Mouse (Mus musculus): ENCODE data around the gene Trim66. TPM values are rescaled to one million over a fixed set of nuclear protein-coding genes. Genes with fewer than 3 reads are reported as not detected.

Gene Trim66
- 0.04 and 0.05 TPM in 2 replicates for polyA plus RNA-seq (2015; fragmentation: Nextera tagmentation; extraction: Ambion mirVana)

DNA sequence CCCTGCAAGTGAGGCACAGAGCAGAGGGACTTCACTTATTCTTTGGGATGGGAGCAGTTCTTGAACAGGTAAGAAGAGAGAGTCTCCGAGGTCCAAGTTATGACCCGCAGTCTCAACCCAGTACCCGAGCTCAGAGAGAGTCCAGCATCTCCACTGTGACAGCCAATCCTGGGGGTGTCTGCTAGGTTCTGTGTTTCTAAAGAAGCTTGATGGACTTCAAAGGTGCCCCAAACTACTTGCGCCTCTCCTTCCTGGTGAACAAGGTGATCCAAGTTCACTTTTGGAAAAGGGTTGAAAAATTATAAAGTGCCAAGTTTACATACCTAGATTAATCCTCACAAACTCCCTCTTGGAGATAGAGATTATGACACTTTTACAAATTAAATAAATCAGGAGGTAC, at the start of gene Trim66:
Gene Trim66, minus strand, starts transcription at position 101 of the 400 bp plus-strand sequence.

DNA sequence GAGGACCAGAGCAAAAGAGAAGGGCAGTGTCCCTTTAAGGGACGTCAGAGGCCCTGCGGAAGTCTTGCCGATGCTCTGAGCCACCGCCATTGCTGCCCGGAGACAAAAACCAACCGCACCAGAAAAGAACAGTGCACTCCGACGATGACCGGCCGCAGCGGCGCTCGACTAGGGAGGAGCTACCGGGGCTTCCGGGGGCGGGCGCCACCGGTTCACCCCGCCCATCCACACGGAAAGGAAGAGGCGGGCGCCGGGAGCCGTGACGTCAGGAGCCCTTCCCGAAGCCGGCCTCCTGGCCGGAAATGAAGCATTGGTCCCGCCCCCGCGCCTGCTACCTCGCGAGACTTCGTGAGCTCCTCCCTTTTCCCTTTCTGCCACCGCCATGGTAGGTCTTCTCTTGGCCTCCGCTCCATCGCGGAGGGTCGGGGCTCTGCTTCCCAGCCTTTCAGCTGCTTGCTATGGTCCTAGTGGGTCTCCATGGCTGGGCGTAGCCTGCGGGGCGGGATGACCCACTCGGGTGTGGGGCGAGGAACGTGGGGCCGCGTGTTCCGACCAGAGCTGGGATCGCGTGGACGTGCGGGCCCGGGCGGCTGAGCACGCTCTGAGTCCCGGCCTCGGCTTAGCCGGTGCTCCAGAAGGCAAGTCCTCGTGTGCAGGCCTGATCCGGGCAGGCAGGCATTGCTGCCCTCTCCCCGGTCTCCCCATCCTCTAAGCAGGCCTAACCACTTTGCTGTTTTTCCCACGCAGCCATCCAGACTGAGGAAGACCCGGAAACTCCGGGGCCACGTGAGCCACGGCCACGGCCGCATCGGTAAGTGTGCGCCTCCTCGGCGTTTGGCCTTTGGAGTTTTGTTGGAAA, 11.1 kb upstream of the Trim66 start, which contains the start of gene Rpl27a:
Gene Rpl27a, plus strand, starts transcription at position 310 of the 859 bp plus-strand sequence.

GRCm38 (mm10) chr7:109438781-109439591, 68.9 kb downstream of the Trim66 start, which contains the start of gene Stk33:
Stk33 (minus strand) TSS chr7:109439081.

Other genes with a start within 250 kb of the Trim66 start
- not detected in 2 replicates for gene Stk33, start 69.1 kb downstream of the Trim66 start, polyA plus RNA-seq (2015; fragmentation: Nextera tagmentation; extraction: Ambion mirVana)
- gene Rpl27a, start 11.0 kb upstream of the Trim66 start, polyA plus RNA-seq (2015; fragmentation: Nextera tagmentation; extraction: Ambion mirVana) = 155 and 157 TPM in 2 replicates
- 26.6 and 32.0 TPM in 2 replicates for gene St5, start 195.5 kb upstream of the Trim66 start, polyA plus RNA-seq (2015; fragmentation: Nextera tagmentation; extraction: Ambion mirVana)
- 53.1 and 59.4 TPM in 2 replicates for gene Akip1, start 195.6 kb upstream of the Trim66 start, polyA plus RNA-seq (2015; fragmentation: Nextera tagmentation; extraction: Ambion mirVana)
- gene BC051019, start 215.7 kb upstream of the Trim66 start, polyA plus RNA-seq (2015; fragmentation: Nextera tagmentation; extraction: Ambion mirVana) = 0.16 TPM in 1 of 2 replicates, not detected in the other
- gene Ascl3, start 223.6 kb upstream of the Trim66 start, polyA plus RNA-seq (2015; fragmentation: Nextera tagmentation; extraction: Ambion mirVana) = not detected in 2 replicates
- 51.3 and 54.4 TPM in 2 replicates for gene Tmem9b, start 244.7 kb upstream of the Trim66 start, polyA plus RNA-seq (2015; fragmentation: Nextera tagmentation; extraction: Ambion mirVana)

Measured in spleen, postnatal 0 days (tissue).